Mouse (Mus musculus) liver, embryonic 13.5 days (tissue): ENCODE results near the gene Ffar4. TPM values are rescaled to one million over a fixed set of nuclear protein-coding genes. Genes with fewer than 3 reads are reported as not detected.

ENCODE experiments used
- ATAC-seq: fragments of 200-750 bp; cut with Nextera tagmentation; 2 replicates; pipeline ENCODE4 v1.8.0; 2017; ENCODE audit warnings: low read depth, mild to moderate bottlenecking, moderate number of reproducible peaks, moderate library complexity
- DNase-seq: peaks from one replicate; pipeline ENCODE4 v3.0.0; 2022
- H3K27ac ChIP-seq: fragments of 300-500 bp; sonication (generic); 2 replicates; pipeline ENCODE4 v1.5.1; 2015; ENCODE audit warnings: moderate library complexity, mild to moderate bottlenecking, inconsistent platforms
- H3K27me3 ChIP-seq: fragments of 300-500 bp; sonication (generic); 2 replicates; pipeline ENCODE4 v1.6.1; 2015; ENCODE audit warnings: mild to moderate bottlenecking, inconsistent platforms
- H3K36me3 ChIP-seq: fragments of 300-500 bp; sonication (generic); 2 replicates; pipeline ENCODE4 v1.6.1; 2015; ENCODE audit warnings: mild to moderate bottlenecking, inconsistent platforms
- H3K4me1 ChIP-seq: fragments of 300-500 bp; sonication (generic); replicated peaks from 2 replicates; pipeline ENCODE4 v1.6.1; 2015; ENCODE audit warnings: inconsistent platforms
- H3K4me2 ChIP-seq: fragments of 300-500 bp; sonication (generic); 2 replicates; pipeline ENCODE4 v1.6.1; 2015; ENCODE audit warnings: inconsistent platforms, mild to moderate bottlenecking, moderate library complexity
- H3K4me3 ChIP-seq: fragments of 300-500 bp; sonication (generic); replicated peaks from 2 replicates; pipeline ENCODE4 v1.5.1; 2015; ENCODE audit warnings: mild to moderate bottlenecking, inconsistent platforms
- H3K9ac ChIP-seq: fragments of 300-500 bp; sonication (generic); 2 replicates; pipeline ENCODE4 v1.6.1; 2015; ENCODE audit warnings: mild to moderate bottlenecking, inconsistent platforms
- H3K9me3 ChIP-seq: fragments of 300-500 bp; sonication (generic); replicated peaks from 2 replicates; pipeline ENCODE4 v1.6.1; 2016; ENCODE audit warnings: inconsistent platforms
- WGBS: fragments of 180-500 bp; shearing (Covaris S2); methylation state at CpG from one replicate; pipeline ENCODE4 v1.1.7; 2015; ENCODE audit not compliant: insufficient replicate concordance; 5-methylcytosine and 5-hydroxymethylcytosine counted together
- polyA plus RNA-seq: library from polyadenylated mRNA; unstranded; fragments of >200 nt; fragmentation: Nextera tagmentation; extraction: Ambion mirVana; gene quantifications from 2 replicates; pipeline ENCODE4 v1.2.1, GENCODE M21; 2015

The Ffar4 gene
- polyA plus RNA-seq, 1 experiment from 2014 or later: 0.12 TPM

GRCm38 (mm10) chr19:38075051-38075450 is 21.8 kb upstream of the Ffar4 start:
- H3K4me3 ChIP-seq: no peak overlapping the region
- WGBS: 68% methylated on average over 11 of the region's 11 CpGs
- no peak for ATAC-seq
- H3K9me3 ChIP-seq: no peaks in the 10 kb centered on the region
- no peaks in the 10 kb centered on the region for H3K4me1 ChIP-seq
- peaks cover 22% of the 10 kb centered on the region for H3K36me3 ChIP-seq
- no peaks in the 10 kb centered on the region for H3K27me3 ChIP-seq
- H3K4me2 ChIP-seq: no peak overlapping the region
- no peak overlapping the region for H3K9ac ChIP-seq
- H3K27ac ChIP-seq: no peak overlapping the region
- DNase-seq: no peak

GRCm38 (mm10) chr19:38076251-38076650 is 20.6 kb upstream of the Ffar4 start:
- no peak overlapping the region for H3K9ac ChIP-seq
- H3K4me2 ChIP-seq: no peak overlapping the region
- H3K4me1 ChIP-seq: no peaks in the 10 kb centered on the region
- no peak overlapping the region for H3K4me3 ChIP-seq
- H3K27me3 ChIP-seq: no peaks in the 10 kb centered on the region
- no peak for ATAC-seq
- WGBS: 68% methylated on average over 2 of the region's 2 CpGs
- H3K36me3 ChIP-seq: 0 out of 2 replicates have a peak, but pooled peaks cover 11% of the 10 kb centered on the region
- no peaks in the 10 kb centered on the region for H3K9me3 ChIP-seq
- H3K27ac ChIP-seq: no peak overlapping the region
- no peak for DNase-seq

GRCm38 (mm10) chr19:38077851-38078540 is 18.9 kb upstream of the Ffar4 start:
- no peak overlapping the region for H3K27ac ChIP-seq
- no peak for ATAC-seq
- 56% methylated on average over 3 of the region's 3 CpGs for WGBS

GRCm38 (mm10) chr19:38081361-38081760 is 15.5 kb upstream of the Ffar4 start:
- DNase-seq (no peak), ATAC-seq (no peak)
- Histone ChIP-seq H3K4me3 (no peak overlapping the region), H3K27me3 (no peaks in the 10 kb centered on the region), H3K36me3 (no peaks in the 10 kb centered on the region), H3K4me1 (no peaks in the 10 kb centered on the region), H3K9me3 (no peaks in the 10 kb centered on the region), H3K4me2 (no peak overlapping the region), H3K9ac (no peak overlapping the region), H3K27ac (no peak overlapping the region)
- 56% methylated on average over 3 of the region's 3 CpGs for WGBS

More at GRCm38 (mm10) chr19:38077851-38078540, 18.9 kb upstream of the Ffar4 start:
- Histone ChIP-seq H3K36me3 (0 out of 2 replicates have a peak, but pooled peaks cover 3% of the 10 kb centered on the region), H3K4me3 (no peak overlapping the region), H3K4me2 (no peak overlapping the region), H3K27me3 (no peaks in the 10 kb centered on the region), H3K9me3 (no peaks in the 10 kb centered on the region), H3K9ac (no peak overlapping the region), H3K4me1 (no peaks in the 10 kb centered on the region)
- no peak for DNase-seq

- Histone ChIP-seq H3K4me1 (no peaks in the 10 kb centered on the region), H3K4me2 (no peak overlapping the region), H3K9ac (no peak overlapping the region), H3K4me3 (no peak overlapping the region), H3K27me3 (no peaks in the 10 kb centered on the region), H3K36me3 (no peaks in the 10 kb centered on the region), H3K27ac (no peak overlapping the region), H3K9me3 (no peaks in the 10 kb centered on the region)
- no peak for ATAC-seq
- WGBS: 44% methylated on average over 5 of the region's 5 CpGs
- no peak for DNase-seq
Measured at GRCm38 (mm10) chr19:38082931-38083525, 13.8 kb upstream of the Ffar4 start.

GRCm38 (mm10) chr19:38085841-38086240 is 11.0 kb upstream of the Ffar4 start:
- Histone ChIP-seq H3K9ac (no peak overlapping the region), H3K27ac (no peak overlapping the region), H3K4me3 (no peak overlapping the region), H3K9me3 (no peaks in the 10 kb centered on the region), H3K4me1 (no peaks in the 10 kb centered on the region), H3K27me3 (no peaks in the 10 kb centered on the region), H3K4me2 (no peak overlapping the region), H3K36me3 (no peaks in the 10 kb centered on the region)
- no peak for ATAC-seq
- DNase-seq: no peak
- 57% methylated on average over 4 of the region's 4 CpGs for WGBS

GRCm38 (mm10) chr19:38086948-38087551 is 9.8 kb upstream of the Ffar4 start:
- ATAC-seq (no peak), DNase-seq (no peak)
- Histone ChIP-seq H3K4me3 (no peak overlapping the region), H3K4me1 (0 out of 2 replicates have a peak, but pooled peaks cover 6% of the 10 kb centered on the region), H3K27me3 (no peaks in the 10 kb centered on the region), H3K9me3 (no peaks in the 10 kb centered on the region), H3K36me3 (no peaks in the 10 kb centered on the region), H3K4me2 (no peak overlapping the region), H3K27ac (no peak overlapping the region), H3K9ac (no peak overlapping the region)
- 44% methylated on average over 11 of the region's 11 CpGs for WGBS

GRCm38 (mm10) chr19:38089358-38089757 is 7.5 kb upstream of the Ffar4 start:
- Histone ChIP-seq H3K4me3 (no peak overlapping the region), H3K36me3 (no peaks in the 10 kb centered on the region), H3K4me2 (no peak overlapping the region), H3K9ac (no peak overlapping the region), H3K27ac (no peak overlapping the region), H3K4me1 (0 out of 2 replicates have a peak, but pooled peaks cover 6% of the 10 kb centered on the region), H3K27me3 (0 out of 2 replicates have a peak, but pooled peaks cover 2% of the 10 kb centered on the region), H3K9me3 (no peaks in the 10 kb centered on the region)
- DNase-seq (no peak), ATAC-seq (no peak)
- 65% methylated on average over 8 of the region's 8 CpGs for WGBS

GRCm38 (mm10) chr19:38091512-38091985 is 5.3 kb upstream of the Ffar4 start:
- Histone ChIP-seq H3K27me3 (peaks cover 16% of the 10 kb centered on the region), H3K4me3 (no peak overlapping the region), H3K9ac (no peak overlapping the region), H3K4me2 (no peak overlapping the region), H3K9me3 (no peaks in the 10 kb centered on the region), H3K4me1 (0 out of 2 replicates have a peak, but pooled peaks cover 6% of the 10 kb centered on the region), H3K27ac (no peak overlapping the region), H3K36me3 (no peaks in the 10 kb centered on the region)
- DNase-seq (no peak), ATAC-seq (peak; percentile 18; the same call in 1 of the 2 replicates)
- WGBS: 36% methylated on average over 4 of the region's 4 CpGs

GRCm38 (mm10) chr19:38096231-38096630 is 640 bp upstream of the Ffar4 start:
- Histone ChIP-seq H3K36me3 (no peaks in the 10 kb centered on the region), H3K4me3 (no peak overlapping the region), H3K4me2 (no peak overlapping the region), H3K27me3 (peaks cover 43% of the 10 kb centered on the region), H3K4me1 (0 out of 2 replicates have a peak, but pooled peaks cover 6% of the 10 kb centered on the region), H3K9ac (no peak overlapping the region), H3K27ac (no peak overlapping the region), H3K9me3 (no peaks in the 10 kb centered on the region)
- no peak for ATAC-seq
- DNase-seq: no peak
- 14% methylated on average over 4 of the region's 4 CpGs for WGBS

- Histone ChIP-seq H3K27me3 (no peaks in the 10 kb centered on the region), H3K9ac (no peak overlapping the region), H3K9me3 (no peaks in the 10 kb centered on the region), H3K4me3 (no peak overlapping the region), H3K36me3 (no peaks in the 10 kb centered on the region), H3K4me1 (no peaks in the 10 kb centered on the region), H3K4me2 (no peak overlapping the region), H3K27ac (no peak overlapping the region)
- ATAC-seq (no peak), DNase-seq (no peak)
- WGBS: 57% methylated on average over 4 of the region's 4 CpGs
Measured at GRCm38 (mm10) chr19:38107871-38108270, 11.0 kb downstream of the Ffar4 start.
